Mouse (Mus musculus) effector memory CD4-positive, alpha-beta T cell, adult 7 months (primary cell): ENCODE data around the gene Krtdap. TPM values are rescaled to one million over a fixed set of nuclear protein-coding genes. Genes with fewer than 3 reads are reported as not detected.

ENCODE experiments used
- polyA plus RNA-seq: library from polyadenylated mRNA; unstranded; fragments of 100-300 nt; shearing (Covaris generic); gene quantifications from one replicate; pipeline ENCODE4 v1.2.1, GENCODE M21; 2017

Gene Krtdap
- polyA plus RNA-seq = not detected

DNA sequence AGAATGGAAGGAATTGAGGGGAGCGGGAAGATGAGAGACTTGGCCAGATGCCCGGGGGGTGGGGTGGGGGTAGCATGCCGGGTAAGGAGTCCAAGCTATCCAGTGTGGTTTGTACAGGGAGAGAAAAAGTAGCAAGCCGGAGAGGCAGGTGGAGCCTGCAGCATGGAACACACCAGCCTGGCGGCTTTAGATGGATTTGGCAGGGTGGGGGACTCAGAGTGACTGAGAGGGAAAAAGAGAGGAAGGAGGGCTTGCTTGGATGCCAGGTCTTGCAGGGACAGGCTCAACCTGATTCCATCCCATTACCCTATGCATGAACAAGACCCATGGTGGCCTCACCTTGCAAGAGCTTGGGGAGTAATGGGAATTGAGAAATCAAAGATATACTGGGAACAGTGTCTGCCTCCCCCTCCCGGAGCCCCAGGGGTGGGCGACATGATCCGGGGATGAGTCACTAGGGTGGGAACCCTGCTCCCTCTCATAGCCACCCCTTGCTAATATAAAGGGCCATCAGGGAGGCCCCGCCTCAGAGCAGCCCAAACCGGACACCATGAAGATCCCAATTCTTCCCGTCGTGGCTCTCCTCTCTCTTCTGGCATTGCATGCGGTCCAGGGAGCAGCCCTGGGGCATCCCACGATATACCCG, at the start of gene Krtdap:
TSS of gene Krtdap (plus strand) at position 520 of the 646 bp plus-strand sequence.

DNA sequence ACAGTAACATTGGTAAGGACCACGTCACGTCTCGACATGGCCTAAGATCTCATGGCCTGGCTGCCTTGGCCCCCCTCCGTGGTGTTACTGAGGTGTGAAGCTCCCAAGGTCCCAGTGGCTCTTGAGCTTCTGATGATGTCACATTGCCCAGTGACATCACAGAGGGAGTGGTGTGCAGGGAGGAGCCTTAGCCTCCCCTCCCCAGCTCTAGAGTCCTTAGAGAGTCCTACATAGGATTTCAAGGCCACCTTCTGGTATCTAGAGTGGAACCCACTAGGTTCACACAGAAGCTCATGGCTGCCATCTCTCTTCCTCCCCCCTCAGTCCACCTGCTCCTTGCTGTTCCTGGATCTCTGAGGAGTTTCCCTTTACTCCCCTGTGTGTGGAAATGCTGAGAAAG, 44.1 kb upstream of the Krtdap start, which contains the start of gene Gapdhs:
TSS of gene Gapdhs (minus strand) at position 65 of the 400 bp plus-strand sequence.

DNA sequence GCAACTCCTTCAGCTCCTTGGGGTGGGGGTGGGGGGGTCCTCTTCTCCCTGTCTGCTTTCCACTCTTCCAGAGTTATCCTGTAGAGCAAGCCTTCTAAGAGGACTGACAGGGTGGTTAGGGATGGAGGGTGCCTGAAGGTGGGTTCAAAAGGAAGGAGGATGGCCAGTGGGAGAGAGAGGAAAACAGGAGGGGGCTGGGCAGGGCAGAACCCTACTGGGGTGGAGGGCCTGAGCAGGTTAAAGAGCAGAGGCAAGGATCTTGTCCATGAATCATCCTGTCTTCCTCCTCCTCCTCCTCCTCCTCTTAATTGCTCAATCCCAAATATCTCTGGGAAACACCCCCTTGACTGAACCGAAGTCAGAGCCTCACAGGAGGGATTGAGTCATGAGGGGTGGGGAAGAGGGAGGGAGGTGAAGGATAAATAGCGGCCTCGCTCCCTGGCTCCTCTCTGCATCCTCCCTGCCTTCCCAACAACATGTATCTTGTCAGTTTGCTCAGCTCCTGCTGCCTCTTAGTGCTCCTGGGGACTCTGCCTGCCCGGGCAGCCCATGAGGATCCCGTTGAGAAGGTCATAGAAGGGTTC, 36.5 kb upstream of the Krtdap start, which contains the start of gene Sbsn:
TSS of gene Sbsn (plus strand) at position 386 of the 584 bp plus-strand sequence.

DNA sequence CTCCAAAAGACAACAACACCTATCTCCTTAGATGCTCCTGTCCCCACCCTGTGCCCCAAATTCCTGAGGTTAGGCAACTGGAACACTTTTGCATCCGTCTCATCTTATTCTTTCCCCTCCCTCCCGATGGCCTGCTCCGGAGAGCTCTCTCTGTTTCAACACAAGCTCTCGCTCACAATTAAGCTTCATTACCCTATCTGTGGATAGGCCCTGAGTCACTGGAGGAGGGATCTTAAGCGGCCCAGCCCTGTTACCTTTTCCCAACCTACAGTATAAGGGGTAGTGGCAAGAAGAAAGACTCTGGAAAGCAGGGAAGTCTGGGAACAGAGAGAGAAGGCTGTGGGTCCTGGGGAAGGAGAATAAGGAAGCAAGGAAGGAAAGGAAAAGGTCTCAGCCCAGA, 24.2 kb upstream of the Krtdap start, which contains the start of gene Dmkn:
TSS of gene Dmkn (plus strand) at position 301 of the 400 bp plus-strand sequence.

DNA sequence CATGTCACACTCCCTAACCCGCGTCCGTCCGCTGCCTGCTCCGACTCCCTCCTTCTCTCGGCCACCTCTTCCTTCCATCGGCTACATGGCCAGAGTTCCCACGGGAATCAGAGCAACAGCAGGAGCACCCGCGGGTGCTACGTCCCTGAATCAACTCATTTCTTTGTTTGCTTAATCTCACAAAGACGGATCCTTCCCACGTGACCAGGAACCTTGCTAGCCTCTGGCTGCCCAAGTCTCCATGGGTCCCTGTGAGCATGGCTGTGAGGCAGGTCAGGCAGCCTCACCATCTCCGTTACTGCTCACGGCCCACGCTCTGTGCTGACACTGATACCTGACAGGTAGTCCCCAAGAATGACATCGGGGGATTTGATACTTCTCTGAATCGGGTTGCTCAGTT, 36.0 kb downstream of the Krtdap start, which contains the start of gene Ffar2:
TSS of gene Ffar2 (minus strand) at position 101 of the 400 bp plus-strand sequence.

Other genes starting within 250 kb of the Krtdap start
- gene Hspb6, start 235.7 kb upstream of the Krtdap start, polyA plus RNA-seq = 5.0 TPM
- 2.2 TPM for gene Proser3, start 235.6 kb upstream of the Krtdap start, polyA plus RNA-seq
- gene Lin37, start 228.1 kb upstream of the Krtdap start, polyA plus RNA-seq = 49.3 TPM
- gene U2af1l4, start 224.6 kb upstream of the Krtdap start, polyA plus RNA-seq = 90.7 TPM
- 54.0 TPM for gene Gm49396, start 224.6 kb upstream of the Krtdap start, polyA plus RNA-seq
- gene Psenen, start 224.3 kb upstream of the Krtdap start, polyA plus RNA-seq = 150 TPM
- 67.5 TPM for gene Igflr1, start 222.5 kb upstream of the Krtdap start, polyA plus RNA-seq
- 11.1 TPM for gene Kmt2b, start 199.2 kb upstream of the Krtdap start, polyA plus RNA-seq
- gene Zbtb32, start 189.0 kb upstream of the Krtdap start, polyA plus RNA-seq = 16.9 TPM
- 0.62 TPM for gene Upk1a, start 175.0 kb upstream of the Krtdap start, polyA plus RNA-seq
- gene Cox6b1, start 161.7 kb upstream of the Krtdap start, polyA plus RNA-seq = 445 TPM
- gene Etv2, start 152.0 kb upstream of the Krtdap start, polyA plus RNA-seq = not detected
- 238 TPM for gene Rbm42, start 137.6 kb upstream of the Krtdap start, polyA plus RNA-seq
- 47.1 TPM for gene Haus5, start 122.9 kb upstream of the Krtdap start, polyA plus RNA-seq
- gene Pmis2, start 116.3 kb upstream of the Krtdap start, polyA plus RNA-seq = not detected
- gene 2200002J24Rik, start 89.0 kb upstream of the Krtdap start, polyA plus RNA-seq = not detected
- gene Atp4a, start 75.7 kb upstream of the Krtdap start, polyA plus RNA-seq = not detected
- gene Tmem147, start 58.4 kb upstream of the Krtdap start, polyA plus RNA-seq = 66.4 TPM
- 1.1 TPM for gene Gapdhs, start 44.2 kb upstream of the Krtdap start, polyA plus RNA-seq
- gene Sbsn, start 36.4 kb upstream of the Krtdap start, polyA plus RNA-seq = 1.2 TPM
- gene Dmkn, start 24.1 kb upstream of the Krtdap start, polyA plus RNA-seq = not detected
- gene Ffar2, start 35.9 kb downstream of the Krtdap start, polyA plus RNA-seq = 0.27 TPM
- gene Ffar3, start 68.3 kb downstream of the Krtdap start, polyA plus RNA-seq = not detected
- gene Ffar1, start 73.7 kb downstream of the Krtdap start, polyA plus RNA-seq = not detected
- 26.8 TPM for gene Cd22, start 92.4 kb downstream of the Krtdap start, polyA plus RNA-seq
- 0.26 TPM for gene Mag, start 127.0 kb downstream of the Krtdap start, polyA plus RNA-seq
- gene Hamp2, start 136.8 kb downstream of the Krtdap start, polyA plus RNA-seq = not detected
- not detected for gene Hamp, start 156.1 kb downstream of the Krtdap start, polyA plus RNA-seq
- gene Usf2, start 168.9 kb downstream of the Krtdap start, polyA plus RNA-seq = 14.3 TPM
- gene Lsr, start 185.6 kb downstream of the Krtdap start, polyA plus RNA-seq = 9.2 TPM
- gene Fam187b, start 185.9 kb downstream of the Krtdap start, polyA plus RNA-seq = 0.33 TPM